Comparison of ENCODE assay signal across 8 mouse cellular contexts in genomic region chr2:35215363-35215762, GRCm38 (mm10). TPM values are rescaled to one million over a fixed set of nuclear protein-coding genes. Genes with fewer than 3 reads are reported as not detected.
DNase-seq lines count a peak whose midpoint lies in the region; ATAC-seq and TF ChIP-seq lines count a peak whose summit lies in the region.

No protein-coding gene starts in this region.

- WGBS in forebrain, postnatal 0 days = 19% methylated on average over 14 of the region's 14 CpGs

- no peak for TF ChIP-seq CTCF in E14TG2a.4 (conservative IDR thresholded peaks at IDR 0.05; ENCODE audit: low read length)
- TF ChIP-seq CTCF in forebrain, postnatal 0 days (IDR thresholded peaks at IDR 0.05; ENCODE audit: low read depth) = no peak

- intact Hi-C loops in gastrocnemius, postnatal 14 days (cut with DNase I; ENCODE audit: low total_unique reads) = no loop called here

- peaks cover 30% of the 10 kb centered on the region for H3K4me1 ChIP-seq in E14TG2a.4 (replicated peaks; ENCODE audit: low read depth, low read length)
- H3K4me1 ChIP-seq in forebrain, postnatal 0 days (ENCODE audit: insufficient read depth) = 0 out of 2 replicates have a peak, but pooled peaks cover 4% of the 10 kb centered on the region

- H3K36me3 ChIP-seq in E14TG2a.4 (ENCODE audit: insufficient read depth, low read length) = no peaks in the 10 kb centered on the region
- H3K36me3 ChIP-seq in forebrain, postnatal 0 days (ENCODE audit: insufficient read depth) = no peaks in the 10 kb centered on the region

- H3K4me3 ChIP-seq in E14TG2a.4 (replicated peaks; ENCODE audit: low read length) = peak overlapping the region; percentile 11
- H3K4me3 ChIP-seq in forebrain, postnatal 0 days (ENCODE audit: low read depth, low read length) = no peak overlapping the region

- peak; percentile 40 for ATAC-seq in forebrain, postnatal 0 days
- no peak for ATAC-seq in erythroid progenitor cell, adult 5-6 weeks (replicated peaks; ENCODE audit: low FRiP score, poor library complexity, severe bottlenecking)
- no peak for ATAC-seq in megakaryocyte-erythroid progenitor cell, adult 5-6 weeks (replicated peaks; ENCODE audit: low FRiP score, low TSS enrichment, poor library complexity, severe bottlenecking)

- H3K27ac ChIP-seq in forebrain, postnatal 0 days (ENCODE audit: low read depth, low read length) = no peak overlapping the region

- H3K9me3 ChIP-seq in E14TG2a.4 (ENCODE audit: low read length) = no peaks in the 10 kb centered on the region
- H3K9me3 ChIP-seq in forebrain, postnatal 0 days (ENCODE audit: low read length) = no peaks in the 10 kb centered on the region

- H3K4me2 ChIP-seq in forebrain, postnatal 0 days (ENCODE audit: low read depth) = no peak overlapping the region

- no peak overlapping the region for H3K9ac ChIP-seq in forebrain, postnatal 0 days

- H3K27me3 ChIP-seq in E14TG2a.4 (ENCODE audit: insufficient read depth, low read length) = peaks cover 15% of the 10 kb centered on the region; the same call in 1 of the 2 replicates
- no peaks in the 10 kb centered on the region for H3K27me3 ChIP-seq in forebrain, postnatal 0 days (ENCODE audit: insufficient read depth, low read length)

- DNase-seq in ZHBTc4 (ENCODE audit: low read depth, low spot score) = peak; percentile 16
- peak; percentile 20 for DNase-seq in forebrain, postnatal 0 days
- DNase-seq in kidney, postnatal 36 days = peak; percentile 35 to 46
- DNase-seq in heart, adult 9 months (ENCODE audit: low spot score in 2 of 2) = no peak
- DNase-seq in gastrocnemius, postnatal 14 days = no peak

RNA-seq across cellular contexts. Expression of gene Rab14, which starts 14.4 kb away (rescaled TPM):
- total RNA-seq in forebrain, postnatal 0 days (2014; rRNA removed) = 98.0 and 121 TPM in 2 replicates
- polyA plus RNA-seq in forebrain, postnatal 0 days (2015; fragmentation: Nextera tagmentation; extraction: Ambion mirVana) = 432 and 544 TPM in 2 replicates
- 67.8 and 79.2 TPM in 2 replicates for total RNA-seq in erythroid progenitor cell, adult 5-6 weeks (2015; ENCODE audit: low replicate concordance)
- 71.3 and 117 TPM in 2 replicates for total RNA-seq in erythroid progenitor cell, adult 5-6 weeks (2017; ENCODE audit: low replicate concordance)
- 10 to 100 TPM; 76.7 to 79.5 TPM for total RNA-seq in gastrocnemius, postnatal 14 days (2021)
- total RNA-seq in megakaryocyte-erythroid progenitor cell, adult 5-6 weeks (2014; fragmentation: Nextera tagmentation) = 97.8 and 106 TPM in 2 replicates
- total RNA-seq in megakaryocyte-erythroid progenitor cell, adult 5-6 weeks (2017) = 92.0 and 129 TPM in 2 replicates

RNA-seq across cellular contexts. Expression of gene Gsn, which starts 40.8 kb away (rescaled TPM):
- 24.3 and 30.3 TPM in 2 replicates for total RNA-seq in forebrain, postnatal 0 days (2014; rRNA removed)
- 24.3 and 27.2 TPM in 2 replicates for polyA plus RNA-seq in forebrain, postnatal 0 days (2015; fragmentation: Nextera tagmentation; extraction: Ambion mirVana)
- total RNA-seq in erythroid progenitor cell, adult 5-6 weeks (2015; ENCODE audit: low replicate concordance) = 5.9 and 10.1 TPM in 2 replicates
- total RNA-seq in erythroid progenitor cell, adult 5-6 weeks (2017; ENCODE audit: low replicate concordance) = 6.7 and 15.5 TPM in 2 replicates
- total RNA-seq in gastrocnemius, postnatal 14 days (2021) = 100 to 1,000 TPM; 177 to 231 TPM
- total RNA-seq in megakaryocyte-erythroid progenitor cell, adult 5-6 weeks (2014; fragmentation: Nextera tagmentation) = 15.8 and 16.1 TPM in 2 replicates
- total RNA-seq in megakaryocyte-erythroid progenitor cell, adult 5-6 weeks (2017) = 3.7 and 5.2 TPM in 2 replicates

Comparison
In these comparisons a context has a peak if more than half of its experiments do, and no peak if none do; other contexts are left out.
1. DNase-seq: peak in ZHBTc4 (single experiment), forebrain, postnatal 0 days (single experiment) and kidney, postnatal 36 days (2 of 2); none in heart, adult 9 months (0 of 2) and gastrocnemius, postnatal 14 days (single experiment).